Comparison of ENCODE assay signal across 31 mouse cellular contexts in genomic region chr6:128390683-128391082, GRCm38 (mm10). TPM values are rescaled to one million over a fixed set of nuclear protein-coding genes. Genes with fewer than 3 reads are reported as not detected.
"Had no signal": no experiment of that assay in that cellular context is flagged by ENCODE, and none has a peak within 500 bp of the region (broad histone marks: within the 10 kb centered on the region; RNA-seq: fewer than 3 reads in every experiment).

No protein-coding gene starts in this region.

- H3K4me2 ChIP-seq: heart, embryonic 11.5 days; heart, embryonic 13.5 days; heart, embryonic 15.5 days; hindbrain, embryonic 14.5 days; intestine, embryonic 15.5 days; limb, embryonic 13.5 days; limb, embryonic 15.5 days; liver, embryonic 12.5 days had no signal

- H3K4me1 ChIP-seq: heart, embryonic 13.5 days; heart, embryonic 15.5 days; limb, embryonic 13.5 days; limb, embryonic 15.5 days; liver, embryonic 12.5 days had no signal

- H3K4me3 ChIP-seq: heart, adult 2 months; heart, embryonic 13.5 days; heart, embryonic 15.5 days; intestine, embryonic 15.5 days; limb, embryonic 13.5 days; limb, embryonic 15.5 days; liver, embryonic 12.5 days had no signal

- H3K27ac ChIP-seq: heart, adult 2 months; heart, embryonic 13.5 days; heart, embryonic 15.5 days; hindbrain, embryonic 14.5 days; intestine, embryonic 15.5 days; limb, embryonic 13.5 days; limb, embryonic 15.5 days; liver, embryonic 12.5 days; liver, embryonic 14.5 days had no signal

- H3K9me3 ChIP-seq: heart, embryonic 13.5 days; heart, embryonic 15.5 days; intestine, embryonic 15.5 days; limb, embryonic 13.5 days; limb, embryonic 15.5 days; liver, embryonic 12.5 days had no signal

- H3K36me3 ChIP-seq: heart, embryonic 13.5 days; heart, embryonic 15.5 days; intestine, embryonic 15.5 days; limb, embryonic 13.5 days; limb, embryonic 15.5 days; liver, embryonic 12.5 days had no signal

- DNase-seq: gastrocnemius, postnatal 14 days; heart, adult 11 months; heart, adult 2 months; heart, postnatal 14 days; heart, postnatal 36 days; kidney, adult 18-20 months; kidney, adult 8-10 months; kidney, postnatal 10 days; kidney, postnatal 36 days; layer of hippocampus, adult 9-11 months; layer of hippocampus, postnatal 36 days; left cerebral cortex, postnatal 4 days had no signal

- H3K27me3 ChIP-seq: heart, embryonic 13.5 days; heart, embryonic 15.5 days; intestine, embryonic 15.5 days; limb, embryonic 13.5 days; limb, embryonic 15.5 days; liver, embryonic 12.5 days had no signal

- ATAC-seq: hindbrain, embryonic 16.5 days; inflammation-experienced regulatory T-cells, adult 6 months; intestine, embryonic 15.5 days; intestine, postnatal 0 days; liver, embryonic 12.5 days had no signal

- H3K9ac ChIP-seq: heart, embryonic 13.5 days; heart, embryonic 15.5 days; hindbrain, embryonic 14.5 days; intestine, embryonic 15.5 days; limb, embryonic 13.5 days; limb, embryonic 15.5 days; liver, embryonic 12.5 days; liver, embryonic 14.5 days had no signal

RNA-seq across cellular contexts. Expression of gene Nrip2, which starts 8.4 kb away (rescaled TPM):
- polyA plus RNA-seq: liver, adult 2 months had no signal

RNA-seq across cellular contexts. Expression of gene Gm44596, which starts 15.4 kb away (rescaled TPM):
- polyA plus RNA-seq: heart, adult 2 months; heart, embryonic 11.5 days; heart, embryonic 13.5 days; heart, embryonic 15.5 days; heart, postnatal 0 days; hindbrain, embryonic 11.5 days; hindbrain, embryonic 14.5 days; hindbrain, embryonic 16.5 days; inflammation-experienced regulatory T-cells, adult 6 months; intestine, embryonic 15.5 days; intestine, postnatal 0 days; kidney, embryonic 14.5 days; kidney, embryonic 16.5 days; large intestine, adult 2 months; limb, embryonic 11.5 days; limb, embryonic 13.5 days; limb, embryonic 15.5 days; liver, adult 2 months; liver, embryonic 12.5 days; liver, embryonic 14.5 days had no signal

RNA-seq across cellular contexts. Expression of gene Tex52, which starts 15.4 kb away (rescaled TPM):
- polyA plus RNA-seq: heart, postnatal 0 days; intestine, postnatal 0 days; liver, adult 2 months; liver, embryonic 12.5 days had no signal
